In the genomic region with DNA sequence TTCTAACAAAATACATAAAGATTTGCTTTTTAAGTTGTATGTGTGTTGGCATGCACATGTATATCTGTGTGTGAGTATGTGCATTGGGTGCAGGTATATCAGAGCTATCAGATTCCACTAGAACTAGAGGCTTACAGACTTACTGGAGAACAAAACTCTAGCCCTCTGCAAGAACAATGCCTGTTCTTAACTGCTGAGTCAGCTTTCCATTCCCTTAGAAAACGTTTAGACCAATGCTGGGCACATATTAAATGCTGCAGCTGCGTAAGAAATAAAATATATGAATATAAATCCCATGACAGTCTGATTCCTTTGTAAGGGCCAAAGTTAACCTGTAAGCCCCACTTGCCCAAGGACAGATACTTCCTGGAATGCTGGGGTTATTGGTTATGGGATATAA, we compare ENCODE assay signal across 32 mouse cellular contexts.
"Had no signal": no experiment of that assay in that cellular context is flagged by ENCODE, and none has a peak within 500 bp of the region (broad histone marks: within the 10 kb centered on the region; RNA-seq: fewer than 3 reads in every experiment).

No protein-coding gene starts in this region.

- DNase-seq: left cerebral cortex, postnatal 4 days; liver; liver, embryonic 13.5 days; liver, postnatal 0 days; lung, adult 18-20 months; lung, adult 2 months; lung, embryonic 14.5 days; lung, postnatal 10 days; lung, postnatal 14 days; lung, postnatal 36 days; lung, postnatal 4 days; midbrain, embryonic 14.5 days had no signal

- H3K27ac ChIP-seq: limb, embryonic 10.5 days; limb, embryonic 12.5 days; limb, embryonic 13.5 days; limb, embryonic 15.5 days; liver, embryonic 12.5 days; liver, embryonic 13.5 days; liver, embryonic 14.5 days; liver, embryonic 15.5 days; lung, embryonic 15.5 days; macrophage; midbrain, embryonic 10.5 days; midbrain, embryonic 12.5 days; midbrain, embryonic 13.5 days; midbrain, embryonic 15.5 days; neural tube, embryonic 12.5 days had no signal

- H3K27me3 ChIP-seq: lung, embryonic 15.5 days; midbrain, embryonic 15.5 days; neural tube, embryonic 12.5 days had no signal

- H3K36me3 ChIP-seq: limb, embryonic 10.5 days; limb, embryonic 12.5 days; limb, embryonic 13.5 days; limb, embryonic 15.5 days; liver, embryonic 12.5 days; liver, embryonic 13.5 days; liver, embryonic 15.5 days; lung, embryonic 15.5 days; midbrain, embryonic 10.5 days; midbrain, embryonic 12.5 days; midbrain, embryonic 13.5 days; midbrain, embryonic 15.5 days; neural tube, embryonic 12.5 days had no signal

- H3K4me2 ChIP-seq: limb, embryonic 12.5 days; limb, embryonic 13.5 days; limb, embryonic 15.5 days; liver, embryonic 11.5 days; liver, embryonic 12.5 days; liver, embryonic 13.5 days; liver, embryonic 15.5 days; lung, embryonic 14.5 days; lung, embryonic 15.5 days; midbrain, embryonic 11.5 days; midbrain, embryonic 12.5 days; midbrain, embryonic 13.5 days; midbrain, embryonic 15.5 days; neural tube, embryonic 12.5 days had no signal

- H3K9ac ChIP-seq: limb, embryonic 12.5 days; limb, embryonic 13.5 days; limb, embryonic 15.5 days; liver, embryonic 12.5 days; liver, embryonic 13.5 days; liver, embryonic 14.5 days; liver, embryonic 15.5 days; liver, postnatal 0 days; lung, embryonic 14.5 days; lung, embryonic 15.5 days; midbrain, embryonic 12.5 days; midbrain, embryonic 13.5 days; midbrain, embryonic 15.5 days; neural tube, embryonic 12.5 days had no signal

- H3K9me3 ChIP-seq: limb, embryonic 10.5 days; limb, embryonic 12.5 days; limb, embryonic 13.5 days; limb, embryonic 15.5 days; liver, embryonic 12.5 days; liver, embryonic 13.5 days; liver, embryonic 15.5 days; lung, embryonic 15.5 days; megakaryocyte, embryonic 14.5 days; midbrain, embryonic 10.5 days; midbrain, embryonic 12.5 days; midbrain, embryonic 13.5 days; midbrain, embryonic 15.5 days; neural tube, embryonic 12.5 days had no signal

- H3K4me3 ChIP-seq: limb, embryonic 10.5 days; limb, embryonic 12.5 days; limb, embryonic 13.5 days; limb, embryonic 15.5 days; liver, embryonic 12.5 days; liver, embryonic 13.5 days; liver, embryonic 15.5 days; lung, embryonic 15.5 days; megakaryocyte, embryonic 14.5 days; midbrain, embryonic 10.5 days; midbrain, embryonic 12.5 days; midbrain, embryonic 13.5 days; midbrain, embryonic 15.5 days; myocyte; neural tube, embryonic 12.5 days had no signal

- ATAC-seq: liver, embryonic 12.5 days; liver, postnatal 0 days; lung, postnatal 0 days; midbrain, embryonic 13.5 days; midbrain, embryonic 15.5 days; midbrain, embryonic 16.5 days had no signal
